Mouse (Mus musculus) embryonic fibroblast, embryonic 13.5 days (primary cell): ENCODE measurements around the gene Pold3.

Experiments used
- CTCF ChIP-seq: IDR thresholded peaks from 2 replicates; pipeline ENCODE4 v1.5.1; 2011; ENCODE audit warnings: mild to moderate bottlenecking, control low read depth, low read length, moderate library complexity, borderline replicate concordance; ENCODE audit not compliant: insufficient read depth
- POLR2A ChIP-seq: IDR thresholded peaks from 2 replicates; pipeline ENCODE4 v1.6.1; 2011; ENCODE audit warnings: low read depth, mild to moderate bottlenecking, control low read depth, low read length, moderate library complexity

GRCm38 (mm10) chr7:100034815-100035463 is 86.4 kb downstream of the Pold3 start:
- TF ChIP-seq CTCF (no peak), POLR2A (no peak)
